Mouse (Mus musculus) adrenal gland, postnatal 4 days (tissue): Measurements from ENCODE around the gene Flcn. TPM values are rescaled to one million over a fixed set of nuclear protein-coding genes. Genes with fewer than 3 reads are reported as not detected.
A peak's percentile ranks its signal among the peaks of the same experiment; 100 is the strongest.

Experiments
- DNase-seq, 2 experiments: peaks; one replicate each; pipeline ENCODE4 v3.0.0; 2021 to 2022; ENCODE audit warnings: low spot score in 2 of 2, mixed read lengths in 2 of 2
- total RNA-seq, 2 experiments: library from RNA; stranded (reverse); gene quantifications; 2 replicates each; pipeline ENCODE4 v1.2.3; 2021

Gene Flcn
- total RNA-seq, 2 experiments from 2014 or later, result 34.5 to 35.7 TPM

DNA sequence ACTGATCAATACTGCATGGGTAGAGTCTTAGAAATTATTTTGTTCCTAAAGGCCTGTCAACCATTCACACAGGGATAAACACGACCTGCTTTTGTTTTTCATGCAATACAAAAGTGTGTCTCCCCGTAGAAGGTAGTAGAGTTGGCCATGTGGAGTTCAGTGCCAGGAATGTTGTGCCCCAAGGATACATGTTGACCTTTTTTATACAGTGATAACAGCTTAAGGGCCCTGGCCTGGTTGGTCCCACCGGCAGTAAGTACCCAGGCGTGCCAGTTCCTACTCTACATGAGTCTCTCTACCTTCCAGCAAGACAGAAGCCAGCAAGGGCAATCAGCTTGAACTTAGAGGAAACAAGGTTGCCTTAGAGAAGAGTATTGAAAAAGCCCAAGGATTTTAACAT is 36.9 kb downstream of the Flcn start:
- DNase-seq, result no peak

GRCm38 (mm10) chr11:59772291-59772690 is 37.5 kb downstream of the Flcn start:
- no peak for DNase-seq

GRCm38 (mm10) chr11:59770753-59771152 is 39.1 kb downstream of the Flcn start:
- no peak for DNase-seq

GRCm38 (mm10) chr11:59769738-59770137 is 40.1 kb downstream of the Flcn start:
- DNase-seq, result no peak

DNA sequence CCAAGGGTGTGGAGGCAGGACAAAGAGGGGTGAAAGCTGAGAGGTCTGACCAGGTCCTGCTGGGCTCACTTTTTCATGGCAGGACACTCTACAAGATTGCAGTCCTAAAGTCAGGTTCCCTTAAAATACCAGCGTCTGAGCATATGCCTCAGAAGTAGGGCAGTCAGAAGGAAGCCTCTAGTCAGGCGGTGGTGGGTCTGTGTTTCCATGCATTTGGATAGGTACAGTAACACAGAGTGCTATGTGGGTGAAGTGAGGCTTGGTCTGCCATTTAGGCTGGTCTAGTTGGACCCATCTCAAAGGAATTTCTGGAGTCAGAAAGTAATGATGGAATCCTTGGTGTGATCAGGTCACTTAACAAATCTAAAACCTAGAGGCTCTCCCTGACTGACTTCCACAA is 40.5 kb downstream of the Flcn start:
- no peak for DNase-seq

DNA sequence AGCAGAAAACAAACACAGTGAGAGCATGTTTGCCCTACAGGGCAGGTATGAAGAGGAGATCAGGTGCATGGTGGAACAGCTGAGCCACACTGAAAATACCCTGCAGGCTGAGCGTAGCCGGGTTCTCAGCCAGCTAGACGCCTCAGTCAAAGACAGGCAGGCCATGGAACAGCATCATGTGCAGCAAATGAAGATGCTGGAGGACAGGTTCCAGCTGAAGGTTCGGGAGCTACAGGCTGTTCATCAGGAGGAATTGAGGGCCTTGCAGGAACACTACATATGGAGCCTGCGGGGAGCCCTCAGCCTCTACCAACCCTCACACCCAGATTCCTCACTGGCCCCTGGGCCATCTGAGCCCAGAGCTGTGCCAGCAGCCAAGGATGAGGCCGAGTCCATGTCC is 49.0 kb downstream of the Flcn start:
- no peak for DNase-seq

DNA sequence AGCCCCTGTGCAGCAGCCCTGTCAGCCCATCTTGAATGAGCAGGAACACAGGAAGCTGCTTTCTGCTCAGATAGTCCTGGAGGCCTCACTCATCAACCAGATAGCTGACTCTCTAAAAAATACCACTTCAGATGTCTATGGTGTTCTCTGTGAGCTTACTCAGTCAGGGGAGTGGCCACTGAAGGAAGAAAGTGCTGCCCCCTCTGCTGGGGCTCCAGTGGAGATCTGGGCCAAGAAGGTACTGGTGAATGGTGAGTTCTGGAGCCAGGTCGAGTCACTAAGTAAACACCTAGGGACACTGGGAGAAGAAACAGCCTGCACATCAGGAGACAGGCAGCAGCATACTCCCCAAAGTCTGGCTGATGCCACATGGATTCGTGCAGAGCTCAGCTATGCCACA is 50.2 kb downstream of the Flcn start:
- no peak for DNase-seq

DNA sequence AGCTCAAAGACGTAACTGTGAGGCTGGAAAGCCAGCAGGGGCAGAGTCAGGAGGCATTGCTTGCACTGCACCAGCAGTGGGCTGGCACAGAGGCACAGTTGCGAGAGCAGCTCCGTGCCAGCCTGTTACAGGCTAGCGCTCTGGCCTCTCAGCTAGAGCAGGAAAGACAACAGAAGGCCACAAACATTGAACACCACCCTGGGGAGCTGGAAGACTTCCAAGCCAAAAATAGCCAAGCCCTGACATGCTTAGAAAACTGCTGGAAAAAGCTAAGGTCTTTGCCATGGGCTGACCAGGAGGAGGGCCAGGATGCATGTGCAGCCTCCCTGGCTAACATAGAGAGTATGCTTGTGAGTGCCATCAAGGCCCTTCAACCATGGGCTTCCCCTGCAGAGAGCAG is 50.6 kb downstream of the Flcn start:
- DNase-seq, result peak in 1 of 2 experiments; percentile 43

GRCm38 (mm10) chr11:59758191-59758985 is 51.4 kb downstream of the Flcn start:
- DNase-seq, result no peak

- DNase-seq, result no peak
These were observed 53.5 kb downstream of the Flcn start for GRCm38 (mm10) chr11:59756351-59756750.

GRCm38 (mm10) chr11:59754504-59754903 is 55.3 kb downstream of the Flcn start:
- no peak for DNase-seq

DNA sequence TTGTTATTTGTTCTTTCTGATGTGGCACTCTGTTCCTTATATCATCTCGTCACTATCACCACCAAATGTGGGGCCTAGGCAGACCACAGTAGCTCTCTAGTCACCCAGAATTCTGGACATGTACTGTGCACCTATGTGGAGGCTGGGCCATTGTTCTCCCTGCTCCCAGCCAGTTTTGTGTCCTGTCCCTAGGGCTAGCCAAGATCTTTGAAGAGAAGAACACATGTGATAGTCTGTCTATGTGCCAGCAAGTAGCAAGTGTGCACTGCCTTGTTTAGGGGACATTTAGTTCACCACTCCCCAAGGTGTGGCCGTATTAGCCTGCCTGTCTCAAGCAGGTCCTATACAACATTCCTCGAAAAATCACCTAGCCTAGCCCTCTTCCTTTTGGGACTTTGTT is 60.8 kb downstream of the Flcn start:
- DNase-seq, result no peak

DNA sequence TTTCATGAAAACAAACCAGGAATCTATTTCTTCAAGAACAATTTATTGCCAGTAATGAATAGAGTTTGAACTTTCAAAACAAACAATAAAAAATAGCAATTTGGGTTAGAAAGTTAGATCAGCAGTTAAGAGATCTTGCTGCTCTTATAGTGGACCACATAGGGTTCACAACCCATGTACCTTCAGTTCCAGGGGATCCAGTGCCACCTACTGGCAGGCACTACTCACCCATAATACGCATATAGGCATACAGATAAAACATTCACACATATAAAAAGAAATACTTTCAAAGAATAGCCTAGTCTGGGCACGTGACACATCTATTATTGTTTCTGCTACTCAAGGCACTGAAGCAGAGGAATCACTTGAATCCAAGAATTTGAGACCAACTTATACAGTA is 63.2 kb downstream of the Flcn start:
- no peak for DNase-seq

DNA sequence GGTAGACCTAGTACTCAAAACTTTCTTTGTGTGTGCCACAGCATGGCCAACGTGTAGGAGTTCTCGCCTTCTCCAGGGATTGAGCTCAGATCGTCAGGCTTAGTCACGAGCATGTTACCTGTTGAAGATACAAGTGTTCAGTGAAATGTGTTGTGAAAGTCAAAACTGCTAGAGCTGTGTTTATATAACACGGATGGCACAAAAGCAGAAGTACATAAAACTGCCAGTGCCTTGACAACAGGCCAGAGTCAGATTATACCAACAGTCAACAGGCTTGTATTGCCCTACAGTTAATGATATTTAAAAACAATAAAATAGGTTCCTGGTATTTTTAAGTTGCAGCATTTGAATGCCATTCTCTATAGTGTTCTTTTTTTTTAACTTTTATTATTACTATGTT is 64.0 kb downstream of the Flcn start:
- DNase-seq, result no peak

DNA sequence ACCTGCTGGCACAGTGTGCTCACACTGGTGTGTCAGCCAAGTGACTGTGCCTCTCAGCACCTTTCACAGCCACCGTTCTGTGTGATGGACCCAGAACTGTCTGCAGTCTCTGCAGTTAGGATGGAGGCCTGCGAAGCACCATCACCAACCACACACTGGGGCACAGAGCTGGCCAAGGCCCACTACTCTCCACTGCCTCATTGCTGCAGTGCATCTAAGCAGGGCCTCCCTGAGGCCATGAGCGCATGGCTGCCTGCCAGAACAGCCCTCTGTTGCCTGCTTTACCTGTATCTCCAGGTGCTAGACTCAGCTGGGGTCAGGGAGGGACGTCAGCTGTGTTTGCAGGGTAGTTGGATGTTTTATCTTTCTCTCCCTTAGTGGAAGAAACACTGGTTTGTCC is 65.4 kb downstream of the Flcn start:
- DNase-seq, result no peak

GRCm38 (mm10) chr11:59743712-59744111 is 66.1 kb downstream of the Flcn start:
- DNase-seq, result no peak

DNA sequence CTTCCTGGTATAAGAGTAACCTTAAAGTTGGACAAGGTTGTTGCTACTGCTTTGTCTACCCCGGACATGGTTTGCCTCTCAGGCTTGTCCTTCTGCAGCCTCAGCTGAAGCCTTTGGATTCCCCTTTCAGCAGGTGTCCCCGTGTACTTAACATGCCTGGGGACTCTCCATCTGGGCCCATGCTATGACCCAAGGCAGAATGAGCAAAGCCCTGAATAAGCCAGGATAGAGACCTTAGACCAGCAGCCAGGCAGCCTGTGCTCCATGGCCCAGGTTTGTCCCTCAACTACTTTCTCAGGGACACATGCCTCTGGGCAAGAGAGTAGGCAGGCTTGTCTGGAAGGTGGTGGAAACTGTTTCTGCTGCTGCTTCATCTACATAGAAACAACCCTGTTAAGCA is 66.5 kb downstream of the Flcn start:
- no peak for DNase-seq

GRCm38 (mm10) chr11:59741915-59742314 is 67.9 kb downstream of the Flcn start:
- DNase-seq, result no peak

Other genes with a start within 250 kb of the Flcn start
- gene Olfr222, start 233.8 kb downstream of the Flcn start, total RNA-seq, result not detected
- gene Olfr223, start 216.7 kb downstream of the Flcn start, total RNA-seq, result not detected
- gene Mprip, start 148.7 kb downstream of the Flcn start, total RNA-seq, result 100 to 1,000 TPM; 235 to 240 TPM
- gene Pld6, start 22.4 kb downstream of the Flcn start, total RNA-seq, result 1 to 10 TPM; 5.4 to 6.6 TPM
- gene Nt5m, start 29.4 kb upstream of the Flcn start, total RNA-seq, result 10 to 100 TPM; 33.3 to 37.8 TPM
- 100 to 1,000 TPM; 113 to 118 TPM for gene Cops3, start 29.8 kb upstream of the Flcn start, total RNA-seq
- 10 to 100 TPM; 36.5 to 41.0 TPM for gene Med9, start 138.2 kb upstream of the Flcn start, total RNA-seq
- gene Rasd1, start 154.9 kb upstream of the Flcn start, total RNA-seq, result 10 to 100 TPM; 20.7 to 21.6 TPM
- gene Pemt, start 236.5 kb upstream of the Flcn start, total RNA-seq, result 10 to 100 TPM in 1 of 2 experiments, 1 to 10 TPM in 1; 7.3 to 54.5 TPM